Comparison of ENCODE assay signal across 8 mouse cellular contexts in the genomic region with DNA sequence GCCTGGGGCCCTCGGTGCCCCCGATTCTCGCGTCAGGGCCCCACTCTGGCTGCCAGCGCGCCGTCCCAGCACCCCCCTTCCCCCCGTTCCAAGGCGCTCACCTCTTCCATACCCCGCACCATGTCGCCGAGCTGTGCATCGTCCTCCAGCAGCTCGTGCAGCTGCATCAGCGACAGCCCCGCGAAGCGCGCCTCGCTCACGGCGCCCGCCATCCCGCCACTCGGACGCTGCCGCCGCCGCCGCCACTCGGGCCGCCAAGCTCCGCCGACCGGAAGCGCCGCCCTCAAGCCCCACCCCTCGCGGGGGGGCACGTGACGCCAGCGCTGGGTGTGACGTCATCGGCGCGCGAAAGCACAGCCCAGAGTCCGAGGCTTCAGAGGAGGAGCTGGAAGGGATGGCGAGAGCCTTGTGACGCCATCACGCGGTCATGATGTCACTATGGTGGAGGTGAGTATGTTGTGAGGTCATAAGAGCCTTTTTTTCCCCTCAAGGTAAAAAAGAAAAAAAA. TPM values are rescaled to one million over a fixed set of nuclear protein-coding genes. Genes with fewer than 3 reads are reported as not detected.
DNase-seq lines count a peak whose midpoint lies in the region; ATAC-seq and TF ChIP-seq lines count a peak whose summit lies in the region.

A gene (minus strand): TSS at position 270 of the 508 bp plus-strand sequence.

- H3K36me3 ChIP-seq in embryonic facial prominence, embryonic 14.5 days (ENCODE audit: control insufficient read depth, insufficient read depth, low read length), result peaks cover 8% of the 10 kb centered on the region; the same call in 1 of the 2 replicates
- peaks cover 2% of the 10 kb centered on the region; the same call in 1 of the 2 replicates for H3K36me3 ChIP-seq in heart, adult 2 months (ENCODE audit: control insufficient read depth, insufficient read depth, low read length)
- H3K36me3 ChIP-seq in kidney, adult 2 months (ENCODE audit: control insufficient read depth, insufficient read depth, low read length), result no peaks in the 10 kb centered on the region
- 0 out of 2 replicates have a peak, but pooled peaks cover 3% of the 10 kb centered on the region for H3K36me3 ChIP-seq in limb, embryonic 11.5 days (ENCODE audit: control insufficient read depth, insufficient read depth, low read length)
- 0 out of 2 replicates have a peak, but pooled peaks cover 3% of the 10 kb centered on the region for H3K36me3 ChIP-seq in midbrain, embryonic 13.5 days
- no peaks in the 10 kb centered on the region for H3K36me3 ChIP-seq in small intestine, adult 2 months (ENCODE audit: control insufficient read depth, insufficient read depth, low read length)

- no peaks in the 10 kb centered on the region for H3K79me2 ChIP-seq in heart, adult 2 months (replicated peaks; ENCODE audit: control insufficient read depth, insufficient read depth, low read length)

- peak within 1 kb of the TSS; percentile 92 for H3K4me3 ChIP-seq in bone marrow, adult 2 months (replicated peaks; ENCODE audit: control insufficient read depth, low read depth, low read length)
- H3K4me3 ChIP-seq in embryonic facial prominence, embryonic 14.5 days (ENCODE audit: low read depth, low read length), result peak within 1 kb of the TSS; percentile 94
- H3K4me3 ChIP-seq in heart, adult 2 months, result peak within 1 kb of the TSS; percentile 83
- H3K4me3 ChIP-seq in kidney, adult 2 months (ENCODE audit: insufficient read depth, low read depth, low read length), result peak within 1 kb of the TSS; percentile 90
- H3K4me3 ChIP-seq in limb, embryonic 11.5 days (ENCODE audit: low read depth, low read length), result peak within 1 kb of the TSS; percentile 93
- H3K4me3 ChIP-seq in midbrain, embryonic 13.5 days (replicated peaks), result peak within 1 kb of the TSS; percentile 96
- peak within 1 kb of the TSS; percentile 67 for H3K4me3 ChIP-seq in small intestine, adult 2 months (ENCODE audit: low read depth, low read length)

- no peaks in the 10 kb centered on the region for H3K27me3 ChIP-seq in embryonic facial prominence, embryonic 14.5 days (replicated peaks; ENCODE audit: control insufficient read depth, insufficient read depth, low read length)
- no peaks in the 10 kb centered on the region for H3K27me3 ChIP-seq in heart, adult 2 months (ENCODE audit: control insufficient read depth, insufficient read depth, low read length)
- H3K27me3 ChIP-seq in kidney, adult 2 months (replicated peaks; ENCODE audit: control insufficient read depth, insufficient read depth, low read length), result no peaks in the 10 kb centered on the region
- H3K27me3 ChIP-seq in limb, embryonic 11.5 days (ENCODE audit: control insufficient read depth, insufficient read depth, low read length), result no peaks in the 10 kb centered on the region
- H3K27me3 ChIP-seq in midbrain, embryonic 13.5 days, result 0 out of 2 replicates have a peak, but pooled peaks cover 2% of the 10 kb centered on the region
- no peaks in the 10 kb centered on the region for H3K27me3 ChIP-seq in small intestine, adult 2 months (ENCODE audit: control insufficient read depth, insufficient read depth, low read length)

- WGBS in bone marrow, adult 2 months, result under 1% methylated on average over 52 of the region's 52 CpGs
- under 1% methylated on average over 42 of the region's 52 CpGs for WGBS in embryonic facial prominence, embryonic 14.5 days
- WGBS in heart, adult 2 months, result under 1% methylated on average over 49 of the region's 52 CpGs
- WGBS in kidney, adult 2 months, result under 1% methylated on average over 52 of the region's 52 CpGs
- WGBS in limb, embryonic 11.5 days, result under 1% methylated on average over 52 of the region's 52 CpGs
- under 1% methylated on average over 51 of the region's 52 CpGs for WGBS in midbrain, embryonic 13.5 days
- WGBS in small intestine, adult 2 months, result under 1% methylated on average over 52 of the region's 52 CpGs

- peak; percentile 73; the same call in 1 of the 2 replicates for TF ChIP-seq POLR2A in bone marrow, adult 2 months (IDR thresholded peaks at IDR 0.05; ENCODE audit: borderline replicate concordance, control insufficient read depth, low read depth, low read length)
- peak; percentile 82 for TF ChIP-seq POLR2A in heart, adult 2 months (IDR thresholded peaks at IDR 0.05; ENCODE audit: insufficient read depth, low read depth, low read length)
- peak; percentile 70 for TF ChIP-seq POLR2A in kidney, adult 2 months (IDR thresholded peaks at IDR 0.05; ENCODE audit: low read depth, low read length)
- TF ChIP-seq POLR2A in small intestine, adult 2 months (IDR thresholded peaks at IDR 0.05; ENCODE audit: low read depth, low read length), result peak; percentile 71

- intact Hi-C loops in heart, adult 2 months (cut with DNase I), result no loop called here

- no peak for TF ChIP-seq CTCF in bone marrow, adult 2 months (IDR thresholded peaks at IDR 0.05; ENCODE audit: control insufficient read depth, insufficient read depth, low read length)
- TF ChIP-seq CTCF in heart, adult 2 months (IDR thresholded peaks at IDR 0.05), result no peak
- no peak for TF ChIP-seq CTCF in kidney, adult 2 months (conservative IDR thresholded peaks at IDR 0.05; ENCODE audit: insufficient read depth, insufficient read length, low read depth, low read length)
- no peak for TF ChIP-seq CTCF in small intestine, adult 2 months (IDR thresholded peaks at IDR 0.05; ENCODE audit: extremely low read depth, insufficient read length, insufficient replicate concordance, low read depth, low read length)

- TF ChIP-seq EP300 in heart, adult 2 months (IDR thresholded peaks at IDR 0.05; ENCODE audit: insufficient read depth, low read depth, low read length), result no peak

- ATAC-seq in embryonic facial prominence, embryonic 14.5 days (ENCODE audit: low read depth), result peak; percentile 84
- peak; percentile 62; the same call in 1 of the 2 replicates for ATAC-seq in limb, embryonic 11.5 days (ENCODE audit: insufficient number of reproducible peaks, low FRiP score, low TSS enrichment, low read depth)
- ATAC-seq in midbrain, embryonic 13.5 days, result peak; percentile 65

- peak; percentile 88 for DNase-seq in 416B (ENCODE audit: low read depth)
- DNase-seq in embryonic facial prominence, embryonic 14.5 days (ENCODE audit: low spot score), result peak; percentile 90
- DNase-seq in heart, adult 2 months, result peak; percentile 92 to 96
- peak; percentile 91 for DNase-seq in kidney, adult 2 months
- DNase-seq in limb, embryonic 11.5 days (ENCODE audit: low spot score), result peak; percentile 97

- peaks cover 8% of the 10 kb centered on the region for H3K4me1 ChIP-seq in bone marrow, adult 2 months (ENCODE audit: control insufficient read depth, insufficient read depth, low read length)
- H3K4me1 ChIP-seq in embryonic facial prominence, embryonic 14.5 days (ENCODE audit: control insufficient read depth, insufficient read depth, low read length), result peaks cover 19% of the 10 kb centered on the region
- peaks cover 24% of the 10 kb centered on the region for H3K4me1 ChIP-seq in heart, adult 2 months (ENCODE audit: control insufficient read depth, insufficient read depth, low read length)
- peaks cover 14% of the 10 kb centered on the region; the same call in 1 of the 2 replicates for H3K4me1 ChIP-seq in kidney, adult 2 months (ENCODE audit: control insufficient read depth, insufficient read depth, low read length)
- peaks cover 12% of the 10 kb centered on the region; the same call in 1 of the 2 replicates for H3K4me1 ChIP-seq in limb, embryonic 11.5 days (ENCODE audit: control insufficient read depth, insufficient read depth, low read length)
- peaks cover 46% of the 10 kb centered on the region for H3K4me1 ChIP-seq in midbrain, embryonic 13.5 days (replicated peaks)
- peaks cover 24% of the 10 kb centered on the region for H3K4me1 ChIP-seq in small intestine, adult 2 months (ENCODE audit: control insufficient read depth, insufficient read depth, insufficient read length, low read length)

- H3K9ac ChIP-seq in embryonic facial prominence, embryonic 14.5 days (ENCODE audit: low read depth, low read length), result peak within 1 kb of the TSS; percentile 96
- H3K9ac ChIP-seq in heart, adult 2 months (ENCODE audit: low read depth, low read length), result peak within 1 kb of the TSS; percentile 87
- H3K9ac ChIP-seq in limb, embryonic 11.5 days (ENCODE audit: low read length), result peak within 1 kb of the TSS; percentile 91
- peak within 1 kb of the TSS; percentile 99 for H3K9ac ChIP-seq in midbrain, embryonic 13.5 days (replicated peaks)

- no peaks in the 10 kb centered on the region for H3K9me3 ChIP-seq in embryonic facial prominence, embryonic 14.5 days (ENCODE audit: control insufficient read depth, low read length)
- H3K9me3 ChIP-seq in limb, embryonic 11.5 days (ENCODE audit: control insufficient read depth, low read length), result no peaks in the 10 kb centered on the region
- no peaks in the 10 kb centered on the region for H3K9me3 ChIP-seq in midbrain, embryonic 13.5 days

- peak within 1 kb of the TSS; percentile 89 for H3K4me2 ChIP-seq in embryonic facial prominence, embryonic 14.5 days (ENCODE audit: low read depth, low read length)
- peak within 1 kb of the TSS; percentile 90 for H3K4me2 ChIP-seq in limb, embryonic 11.5 days (ENCODE audit: low read depth, severe bottlenecking)
- peak within 1 kb of the TSS; percentile 84 for H3K4me2 ChIP-seq in midbrain, embryonic 13.5 days (replicated peaks)

- peak within 1 kb of the TSS; percentile 84 for H3K27ac ChIP-seq in bone marrow, adult 2 months (ENCODE audit: control insufficient read depth, insufficient read depth, low read depth, low read length, poor library complexity)
- peak within 1 kb of the TSS; percentile 95 for H3K27ac ChIP-seq in embryonic facial prominence, embryonic 14.5 days (replicated peaks; ENCODE audit: low read depth, low read length)
- H3K27ac ChIP-seq in heart, adult 2 months, result peak within 1 kb of the TSS; percentile 94
- H3K27ac ChIP-seq in kidney, adult 2 months (ENCODE audit: insufficient read depth, low read depth, low read length), result peak within 1 kb of the TSS; percentile 57
- peak within 1 kb of the TSS; percentile 80 for H3K27ac ChIP-seq in limb, embryonic 11.5 days (replicated peaks; ENCODE audit: low read depth, low read length)
- H3K27ac ChIP-seq in midbrain, embryonic 13.5 days, result peak within 1 kb of the TSS; percentile 93
- peak within 1 kb of the TSS; percentile 37 for H3K27ac ChIP-seq in small intestine, adult 2 months (ENCODE audit: insufficient read depth, low read depth, low read length)

RNA-seq across cellular contexts. Expression of the gene that starts here (rescaled TPM):
- polyA plus RNA-seq in bone marrow, adult 2 months (2011; ENCODE audit: insufficient read depth, insufficient read length, low replicate concordance, missing spikeins), result 11.3 and 26.1 TPM in 2 replicates
- 30.4 and 31.7 TPM in 2 replicates for polyA plus RNA-seq in embryonic facial prominence, embryonic 14.5 days (2014; fragmentation: Nextera tagmentation; extraction: Ambion mirVana)
- 10 to 100 TPM; 16.0 to 16.7 TPM for total RNA-seq in heart, adult 2 months (2021)
- polyA plus RNA-seq in heart, adult 2 months (2012; rRNA removed), result 22.7 and 29.4 TPM in 2 replicates
- 22.6 and 24.1 TPM in 2 replicates for polyA plus RNA-seq in kidney, adult 2 months (2012; rRNA removed)
- 32.8 and 33.0 TPM in 2 replicates for polyA plus RNA-seq in limb, embryonic 11.5 days (2014; fragmentation: Nextera tagmentation; extraction: Ambion mirVana)
- polyA plus RNA-seq in midbrain, embryonic 13.5 days (2015; fragmentation: Nextera tagmentation; extraction: Ambion mirVana), result 71.5 and 79.3 TPM in 2 replicates
- polyA plus RNA-seq in small intestine, adult 2 months (2012; rRNA removed), result 35.9 and 55.6 TPM in 2 replicates

Comparison
In these comparisons a context has a peak if more than half of its experiments do, and no peak if none do; other contexts are left out.
1. Peak in every context shown above with its lines: DNase-seq, ATAC-seq, H3K4me3 ChIP-seq and H3K27ac ChIP-seq.
2. H3K27ac ChIP-seq: peak in every context shown above with its lines; median percentile 95 in embryonic facial prominence, embryonic 14.5 days; 94 in heart, adult 2 months; 93 in midbrain, embryonic 13.5 days; 84 in bone marrow, adult 2 months; 80 in limb, embryonic 11.5 days; 57 in kidney, adult 2 months; 37 in small intestine, adult 2 months.